Mouse (Mus musculus): ENCODE results near the gene Tmem156.

DNA sequence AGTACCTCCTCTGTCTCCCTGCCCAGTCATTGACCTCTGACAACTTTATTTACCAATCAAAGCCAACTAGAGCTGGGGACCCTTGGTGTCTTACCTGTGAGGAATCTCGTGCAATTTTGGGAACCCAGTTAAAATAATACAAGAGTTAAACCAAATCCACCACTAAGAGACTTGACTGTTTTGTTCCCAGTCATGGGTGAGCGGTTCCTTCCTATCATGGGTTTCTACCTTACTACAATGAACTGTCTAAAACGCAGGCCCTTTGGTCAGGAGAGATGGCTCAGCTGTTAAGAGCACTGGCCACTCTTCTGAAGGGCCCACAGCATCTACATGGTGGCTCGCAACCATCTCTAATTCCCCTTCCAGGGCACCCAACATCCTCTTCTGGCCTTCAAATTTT lies 10.1 kb downstream of the Tmem156 start:
- TF ChIP-seq GATA1 (IDR thresholded peaks at IDR 0.05; ENCODE audit: low read depth, low read length) = no peak
- TF ChIP-seq ZC3H11A (IDR thresholded peaks at IDR 0.05; ENCODE audit: low read depth, low read length) = no peak

Data from MEL (cell line).